7 mouse cellular contexts compared by ENCODE assay signal in genomic region chr17:79895911-79896423, GRCm38 (mm10). TPM values are rescaled to one million over a fixed set of nuclear protein-coding genes. Genes with fewer than 3 reads are reported as not detected.
DNase-seq lines count a peak whose midpoint lies in the region; ATAC-seq lines count a peak whose summit lies in the region.

TSS of gene Atl2 (minus strand) at chr17:79896123.

- ATAC-seq in intestine, embryonic 15.5 days = peak; percentile 93

- peak within 1 kb of the TSS; percentile 98 for H3K27ac ChIP-seq in intestine, embryonic 15.5 days
- H3K27ac ChIP-seq in midbrain, embryonic 10.5 days (replicated peaks) = peak within 1 kb of the TSS; percentile 96

- H3K9ac ChIP-seq in intestine, embryonic 15.5 days = peak within 1 kb of the TSS; percentile 96

- H3K4me3 ChIP-seq in intestine, embryonic 15.5 days (replicated peaks) = peak within 1 kb of the TSS; percentile 84
- peak within 1 kb of the TSS; percentile 97 for H3K4me3 ChIP-seq in midbrain, embryonic 10.5 days

- under 1% methylated on average over 51 of the region's 51 CpGs for WGBS in intestine, embryonic 15.5 days
- WGBS in midbrain, embryonic 10.5 days = under 1% methylated on average over 51 of the region's 51 CpGs

- no peaks in the 10 kb centered on the region for H3K36me3 ChIP-seq in intestine, embryonic 15.5 days
- H3K36me3 ChIP-seq in midbrain, embryonic 10.5 days = no peaks in the 10 kb centered on the region

- intact Hi-C loops in gastrocnemius, postnatal 36 days (cut with DNase I) = loop anchor here (5.0 kb wide), 1 partner anchor 106 kb away; no protein-coding TSS in a partner anchor
- intact Hi-C loops in left cerebral cortex, postnatal 25 days (cut with DNase I) = loop anchor here (5.0 kb wide), 2 partner anchors 56 to 121 kb away; no protein-coding TSS in a partner anchor

- peak within 1 kb of the TSS; percentile 88 for H3K4me2 ChIP-seq in intestine, embryonic 15.5 days (replicated peaks)

- DNase-seq in adrenal gland, adult 18-20 months (ENCODE audit: low spot score in 2 of 2) = peak; percentile 95 to 96
- DNase-seq in embryo, embryonic 11 days = peak; percentile 98
- peak; percentile 90 to 91 for DNase-seq in gastrocnemius, postnatal 36 days
- DNase-seq in left cerebral cortex, postnatal 25 days (ENCODE audit: low spot score in 2 of 2) = peak; percentile 94 to 96
- DNase-seq in midbrain, embryonic 10.5 days (ENCODE audit: low spot score) = peak; percentile 96
- DNase-seq in right cerebral cortex, postnatal 4 days = peak; percentile 89

- no peaks in the 10 kb centered on the region for H3K9me3 ChIP-seq in intestine, embryonic 15.5 days
- H3K9me3 ChIP-seq in midbrain, embryonic 10.5 days (replicated peaks) = no peaks in the 10 kb centered on the region

- H3K27me3 ChIP-seq in intestine, embryonic 15.5 days (replicated peaks) = no peaks in the 10 kb centered on the region
- peaks cover 27% of the 10 kb centered on the region for H3K27me3 ChIP-seq in midbrain, embryonic 10.5 days (ENCODE audit: low read depth, poor library complexity, severe bottlenecking)

- H3K4me1 ChIP-seq in intestine, embryonic 15.5 days (replicated peaks) = peaks cover 7% of the 10 kb centered on the region; the same call in 1 of the 2 replicates
- H3K4me1 ChIP-seq in midbrain, embryonic 10.5 days = peaks cover 41% of the 10 kb centered on the region

RNA-seq across cellular contexts. Expression of gene Atl2, which starts in this region (rescaled TPM):
- 100 to 1,000 TPM in 1 of 2 experiments, 10 to 100 TPM in 1; 47.4 to 120 TPM for total RNA-seq in adrenal gland, adult 18-20 months (2021)
- total RNA-seq in gastrocnemius, postnatal 36 days (2021) = 100 to 1,000 TPM; 105 to 113 TPM
- 42.6 and 43.9 TPM in 2 replicates for polyA plus RNA-seq in intestine, embryonic 15.5 days (2015; fragmentation: Nextera tagmentation; extraction: Ambion mirVana)
- 10 to 100 TPM; 65.0 to 71.0 TPM for total RNA-seq in left cerebral cortex, postnatal 25 days (2021)
- 36.2 and 37.7 TPM in 2 replicates for polyA plus RNA-seq in midbrain, embryonic 10.5 days (2016; fragmentation: Nextera tagmentation; extraction: Ambion mirVana)

Comparison
In these comparisons a context has a peak if more than half of its experiments do, and no peak if none do; other contexts are left out.
1. Peak in every context shown above with its lines: DNase-seq, ATAC-seq, H3K4me3 ChIP-seq and H3K27ac ChIP-seq.